ENCODE assay signal across 8 mouse cellular contexts in the genomic region with DNA sequence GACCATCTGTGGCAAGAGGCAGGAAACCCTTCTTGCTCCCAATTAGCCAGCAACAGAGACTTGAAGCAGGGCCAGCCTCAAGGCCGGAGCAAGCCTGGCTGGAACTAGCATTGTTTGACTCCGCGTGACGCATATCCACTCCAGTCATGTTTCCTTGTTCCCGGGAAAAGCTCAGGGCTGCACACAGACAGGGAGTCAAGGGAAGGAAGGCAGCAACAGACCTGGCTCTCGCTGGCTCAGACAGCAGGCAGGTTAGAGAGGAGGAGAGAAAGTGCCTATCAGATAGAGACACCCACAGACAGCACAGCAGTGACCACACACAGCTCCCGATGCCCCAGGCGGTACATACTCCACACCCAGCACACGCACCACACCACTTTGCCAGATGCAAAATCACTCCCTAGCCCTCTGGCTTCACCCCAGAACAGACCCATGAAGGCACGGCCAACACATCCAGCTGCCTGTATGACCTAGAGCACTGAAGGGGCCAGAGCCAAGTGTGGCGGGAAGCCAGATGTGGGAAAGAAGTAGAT.
A peak's percentile ranks its signal among the peaks of the same experiment; 100 is the strongest.
DNase-seq lines count a peak whose midpoint lies in the region; ATAC-seq and TF ChIP-seq lines count a peak whose summit lies in the region.

No protein-coding gene starts in this region.

- peaks cover 10% of the 10 kb centered on the region for H3K4me1 ChIP-seq in intestine, postnatal 0 days (replicated peaks; ENCODE audit: control insufficient read depth, insufficient read depth, low read length)
- H3K4me1 ChIP-seq in liver, postnatal 0 days (ENCODE audit: insufficient read depth) = peaks cover 23% of the 10 kb centered on the region
- peaks cover 74% of the 10 kb centered on the region for H3K4me1 ChIP-seq in stomach, embryonic 16.5 days (ENCODE audit: control insufficient read depth, insufficient read depth, low read length)

- H3K9ac ChIP-seq in intestine, postnatal 0 days (ENCODE audit: low read depth, low read length) = no peak overlapping the region
- 0 out of 2 replicates have a peak overlapping the region, but pooled peaks have one; percentile 16 for H3K9ac ChIP-seq in liver, postnatal 0 days (replicated peaks)
- peak overlapping the region; percentile 40 for H3K9ac ChIP-seq in stomach, embryonic 16.5 days (ENCODE audit: low read length)

- no peak for TF ChIP-seq CTCF in intestine, postnatal 0 days (IDR thresholded peaks at IDR 0.05; ENCODE audit: low read depth)
- no peak for TF ChIP-seq CTCF in liver, postnatal 0 days (IDR thresholded peaks at IDR 0.05; ENCODE audit: low read depth)

- H3K4me2 ChIP-seq in intestine, postnatal 0 days (replicated peaks; ENCODE audit: low read depth) = no peak overlapping the region
- no peak overlapping the region for H3K4me2 ChIP-seq in liver, postnatal 0 days (ENCODE audit: low read depth, low read length)
- peak overlapping the region; percentile 27; the same call in 1 of the 2 replicates for H3K4me2 ChIP-seq in stomach, embryonic 16.5 days (ENCODE audit: low read depth, low read length)

- peak; percentile 65 to 74 for DNase-seq in cerebellum, postnatal 10 days
- no peak for DNase-seq in cerebellum, adult 11-12 months
- DNase-seq in brain, adult 2 months (ENCODE audit: low read depth, low spot score) = peak; percentile 49
- peak; percentile 99 for DNase-seq in heart, adult 11 months
- peak; percentile 41 for DNase-seq in liver, postnatal 0 days
- no peak for DNase-seq in yolk sac, embryonic 10.5 days (ENCODE audit: low spot score)

- no peaks in the 10 kb centered on the region for H3K36me3 ChIP-seq in intestine, postnatal 0 days (ENCODE audit: control insufficient read depth, insufficient read depth)
- H3K36me3 ChIP-seq in liver, postnatal 0 days (replicated peaks; ENCODE audit: insufficient read depth, low read length) = no peaks in the 10 kb centered on the region
- no peaks in the 10 kb centered on the region for H3K36me3 ChIP-seq in stomach, embryonic 16.5 days (ENCODE audit: control insufficient read depth, insufficient read depth, low read length)

- H3K27me3 ChIP-seq in intestine, postnatal 0 days (replicated peaks; ENCODE audit: control insufficient read depth, insufficient read depth, low read length) = no peaks in the 10 kb centered on the region
- no peaks in the 10 kb centered on the region for H3K27me3 ChIP-seq in liver, postnatal 0 days (ENCODE audit: insufficient read depth, low read length)
- no peaks in the 10 kb centered on the region for H3K27me3 ChIP-seq in stomach, embryonic 16.5 days (ENCODE audit: control insufficient read depth, insufficient read depth, low read length)

- peak overlapping the region; percentile 70 for H3K27ac ChIP-seq in intestine, postnatal 0 days (ENCODE audit: low read depth, low read length)
- peak overlapping the region; percentile 76 for H3K27ac ChIP-seq in liver, postnatal 0 days (ENCODE audit: low read depth)
- peak overlapping the region; percentile 92 for H3K27ac ChIP-seq in stomach, embryonic 16.5 days (ENCODE audit: low read length)

- no peak for ATAC-seq in intestine, postnatal 0 days
- ATAC-seq in liver, postnatal 0 days = peak; percentile 49
- ATAC-seq in stomach, embryonic 16.5 days (ENCODE audit: insufficient read depth, low FRiP score) = peak; percentile 49

- H3K4me3 ChIP-seq in intestine, postnatal 0 days (ENCODE audit: low read depth, low read length) = no peak overlapping the region
- no peak overlapping the region for H3K4me3 ChIP-seq in liver, postnatal 0 days (ENCODE audit: low read depth, low read length)
- no peak overlapping the region for H3K4me3 ChIP-seq in stomach, embryonic 16.5 days (replicated peaks; ENCODE audit: low read length)

- no peak for TF ChIP-seq EP300 in liver, postnatal 0 days (IDR thresholded peaks at IDR 0.05; ENCODE audit: low read depth)

- H3K9me3 ChIP-seq in intestine, postnatal 0 days (ENCODE audit: control insufficient read depth) = no peaks in the 10 kb centered on the region
- H3K9me3 ChIP-seq in liver, postnatal 0 days (ENCODE audit: low read length) = no peaks in the 10 kb centered on the region
- no peaks in the 10 kb centered on the region for H3K9me3 ChIP-seq in stomach, embryonic 16.5 days (replicated peaks; ENCODE audit: control insufficient read depth, low read length)

- 41% methylated on average over 11 of the region's 11 CpGs for WGBS in intestine, postnatal 0 days
- WGBS in liver, postnatal 0 days (ENCODE audit: insufficient replicate concordance) = 45% methylated on average over 11 of the region's 11 CpGs
- 23% methylated on average over 11 of the region's 11 CpGs for WGBS in stomach, embryonic 16.5 days

Comparison
In these comparisons a context has a peak if more than half of its experiments do, and no peak if none do; other contexts are left out.
1. DNase-seq: peak in cerebellum, postnatal 10 days (2 of 2), brain, adult 2 months (single experiment), heart, adult 11 months (single experiment) and liver, postnatal 0 days (single experiment); none in cerebellum, adult 11-12 months (single experiment) and yolk sac, embryonic 10.5 days (single experiment).
2. Peak in every context shown above with its lines, with median percentiles within 50 percentile points of each other: H3K27ac ChIP-seq.